Mouse (Mus musculus) urinary bladder, postnatal 25 days (tissue): ENCODE results near the gene Srebf2.

Experiments
- DNase-seq: peaks from one replicate; pipeline ENCODE4 v3.0.0; 2022; ENCODE audit warnings: low spot score

Gene Srebf2

GRCm38 (mm10) chr15:82156902-82157301 is 9.9 kb downstream of the Srebf2 start:
- no peak for DNase-seq

- DNase-seq = no peak
Observed at GRCm38 (mm10) chr15:82158243-82159035, 11.5 kb downstream of the Srebf2 start.

GRCm38 (mm10) chr15:82159471-82159870 is 12.5 kb downstream of the Srebf2 start:
- no peak for DNase-seq

- no peak for DNase-seq
Observed at GRCm38 (mm10) chr15:82160731-82161640, 14.0 kb downstream of the Srebf2 start.

- no peak for DNase-seq
Observed at GRCm38 (mm10) chr15:82161965-82162600, 15.1 kb downstream of the Srebf2 start.

GRCm38 (mm10) chr15:82163356-82164060 is 16.5 kb downstream of the Srebf2 start:
- no peak for DNase-seq

GRCm38 (mm10) chr15:82164061-82164399 is 17.0 kb downstream of the Srebf2 start:
- DNase-seq = no peak

- no peak for DNase-seq
Observed at GRCm38 (mm10) chr15:82164496-82164895, 17.5 kb downstream of the Srebf2 start.

GRCm38 (mm10) chr15:82165332-82166239 is 18.6 kb downstream of the Srebf2 start:
- DNase-seq = peak; percentile 83

GRCm38 (mm10) chr15:82166240-82167100 is 19.5 kb downstream of the Srebf2 start:
- no peak for DNase-seq

- no peak for DNase-seq
Observed at GRCm38 (mm10) chr15:82167201-82168168, 20.5 kb downstream of the Srebf2 start.

GRCm38 (mm10) chr15:82169671-82170070 is 22.7 kb downstream of the Srebf2 start:
- no peak for DNase-seq

GRCm38 (mm10) chr15:82170437-82171377 is 23.7 kb downstream of the Srebf2 start:
- no peak for DNase-seq

- DNase-seq = no peak
Observed at GRCm38 (mm10) chr15:82172648-82173047, 25.7 kb downstream of the Srebf2 start.

GRCm38 (mm10) chr15:82175091-82175490 is 28.1 kb downstream of the Srebf2 start:
- no peak for DNase-seq

- no peak for DNase-seq
Observed at GRCm38 (mm10) chr15:82177743-82178290, 30.8 kb downstream of the Srebf2 start.

GRCm38 (mm10) chr15:82181131-82181530 is 34.1 kb downstream of the Srebf2 start:
- DNase-seq = no peak
